Mouse (Mus musculus): ENCODE measurements around the gene Nek11.

GRCm38 (mm10) chr9:105300738-105301325, 94.5 kb downstream of the Nek11 start:
- TF ChIP-seq CTCF (IDR thresholded peaks at IDR 0.05; ENCODE audit: borderline replicate concordance, extremely low read depth, insufficient read depth, insufficient read length) (no peak), POLR2A (IDR thresholded peaks at IDR 0.05; ENCODE audit: borderline replicate concordance, extremely low read depth, insufficient read depth, insufficient read length, poor library complexity, severe bottlenecking) (no peak)

Data from brain, embryonic 14.5 days (tissue).